Comparison of ENCODE assay signal across 9 mouse cellular contexts in the genomic region with DNA sequence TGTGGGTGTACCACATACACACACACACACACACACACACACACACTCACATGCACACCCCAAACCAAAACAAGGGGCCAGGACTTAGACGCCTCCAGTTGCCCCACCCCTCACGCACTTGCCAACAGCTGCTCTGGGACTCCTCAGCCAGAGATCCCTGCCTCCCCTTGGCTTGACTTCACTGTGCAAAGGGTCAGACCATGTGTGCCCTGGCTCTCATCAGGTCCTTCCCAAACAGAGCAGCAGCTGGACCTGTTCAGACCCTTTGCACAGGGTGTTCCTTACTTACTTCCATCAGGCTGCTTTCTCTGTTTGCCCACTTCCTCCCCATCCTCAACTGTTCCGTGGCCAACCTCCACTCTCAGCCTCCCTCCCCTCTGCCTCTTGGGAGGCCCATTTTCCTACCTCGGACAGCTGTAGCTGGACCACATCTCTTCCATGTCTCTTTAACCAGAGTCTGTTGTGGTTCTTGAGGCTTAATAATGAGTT. TPM values are rescaled to one million over a fixed set of nuclear protein-coding genes. Genes with fewer than 3 reads are reported as not detected.
DNase-seq lines count a peak whose midpoint lies in the region; TF ChIP-seq lines count a peak whose summit lies in the region.
"Had no signal": no experiment of that assay in that cellular context is flagged by ENCODE, and none has a peak within 500 bp of the region (broad histone marks: within the 10 kb centered on the region; RNA-seq: fewer than 3 reads in every experiment).

No protein-coding gene starts in this region.

- intact Hi-C loops in heart, postnatal 14 days (cut with DNase I): no loop called here

- no peak overlapping the region for H3K4me3 ChIP-seq in midbrain, embryonic 10.5 days
- H3K4me3 ChIP-seq in cerebellum, adult 2 months (replicated peaks; ENCODE audit: insufficient read depth, low read depth, low read length): no peak overlapping the region

- peak; percentile 45 for DNase-seq in adrenal gland, adult 8-10 months
- no peak for DNase-seq in adrenal gland, postnatal 4 days (ENCODE audit: low spot score in 2 of 2)
- DNase-seq in adrenal gland, postnatal 25 days: peak; percentile 27
- DNase-seq in heart, postnatal 14 days: peak; percentile 82 to 83
- peak; percentile 41 for DNase-seq in ovary, postnatal 10 days (ENCODE audit: low spot score)
- no peak for DNase-seq in midbrain, embryonic 10.5 days (ENCODE audit: low spot score)
- DNase-seq in cerebellum, adult 2 months: no peak
- DNase-seq in layer of hippocampus, postnatal 14 days (ENCODE audit: low spot score in 2 of 2): no peak
- DNase-seq: cerebellum, postnatal 14 days had no signal

- H3K36me3 ChIP-seq in midbrain, embryonic 10.5 days: no peaks in the 10 kb centered on the region

- H3K9me3 ChIP-seq in midbrain, embryonic 10.5 days (replicated peaks): no peaks in the 10 kb centered on the region

- H3K27ac ChIP-seq in midbrain, embryonic 10.5 days (replicated peaks): no peak overlapping the region
- no peak overlapping the region for H3K27ac ChIP-seq in cerebellum, adult 2 months (ENCODE audit: insufficient read depth, low read length)

- H3K4me1 ChIP-seq in midbrain, embryonic 10.5 days: peaks cover 6% of the 10 kb centered on the region; the same call in 1 of the 2 replicates
- H3K4me1 ChIP-seq in cerebellum, adult 2 months (ENCODE audit: control insufficient read depth, insufficient read depth, low read length): no peaks in the 10 kb centered on the region

- 72% methylated on average over 4 of the region's 4 CpGs for WGBS in midbrain, embryonic 10.5 days
- 23% methylated on average over 4 of the region's 4 CpGs for WGBS in cerebellum, adult 2 months

- no peaks in the 10 kb centered on the region for H3K27me3 ChIP-seq in midbrain, embryonic 10.5 days (ENCODE audit: low read depth, poor library complexity, severe bottlenecking)
- no peaks in the 10 kb centered on the region for H3K27me3 ChIP-seq in cerebellum, adult 2 months (ENCODE audit: control insufficient read depth, insufficient read depth, low read length)

- no peak for TF ChIP-seq CTCF in cerebellum, adult 2 months (IDR thresholded peaks at IDR 0.05; ENCODE audit: borderline replicate concordance, insufficient read depth, low read depth, low read length)

- TF ChIP-seq POLR2A in cerebellum, adult 2 months (IDR thresholded peaks at IDR 0.05; ENCODE audit: borderline replicate concordance, insufficient read depth, low read length): no peak

RNA-seq across cellular contexts. Expression of a gene that starts 42.0 kb away (rescaled TPM):
- total RNA-seq in adrenal gland, adult 8-10 months (2022): 10 to 100 TPM; 56.2 to 98.7 (median 78.5) TPM
- total RNA-seq in adrenal gland, postnatal 4 days (2021): 10 to 100 TPM; 44.0 to 46.6 TPM
- 70.0 and 75.0 TPM in 2 replicates for total RNA-seq in adrenal gland, postnatal 25 days (2021)
- total RNA-seq in heart, postnatal 14 days (2021): 10 to 100 TPM; 24.8 to 27.3 TPM
- polyA plus RNA-seq in midbrain, embryonic 10.5 days (2016; fragmentation: Nextera tagmentation; extraction: Ambion mirVana): 10.2 and 16.1 TPM in 2 replicates
- 33.3 and 33.7 TPM in 2 replicates for polyA plus RNA-seq in cerebellum, adult 2 months (2012; rRNA removed)
- 10 to 100 TPM; 25.7 to 30.2 TPM for total RNA-seq in layer of hippocampus, postnatal 14 days (2021)

RNA-seq across cellular contexts. Expression of a gene that starts 49.9 kb away (rescaled TPM):
- 10 to 100 TPM in 1 of 4 experiments, 1 to 10 TPM in 3; 6.1 to 11.2 (median 7.7) TPM for total RNA-seq in adrenal gland, adult 8-10 months (2022)
- 10 to 100 TPM; 11.2 to 12.1 TPM for total RNA-seq in adrenal gland, postnatal 4 days (2021)
- total RNA-seq in adrenal gland, postnatal 25 days (2021): 7.3 and 9.0 TPM in 2 replicates
- 1 to 10 TPM; 2.8 to 3.1 TPM for total RNA-seq in heart, postnatal 14 days (2021)
- polyA plus RNA-seq in midbrain, embryonic 10.5 days (2016; fragmentation: Nextera tagmentation; extraction: Ambion mirVana): 8.7 and 9.1 TPM in 2 replicates
- 6.3 and 6.4 TPM in 2 replicates for polyA plus RNA-seq in cerebellum, adult 2 months (2012; rRNA removed)
- total RNA-seq in layer of hippocampus, postnatal 14 days (2021): 1 to 10 TPM; 7.8 to 8.9 TPM

RNA-seq across cellular contexts. Expression of a gene that starts 54.8 kb away (rescaled TPM):
- total RNA-seq in adrenal gland, adult 8-10 months (2022): 100 to 1,000 TPM in 1 of 4 experiments, 10 to 100 TPM in 3; 21.3 to 114 (median 48.7) TPM
- 10 to 100 TPM; 39.0 to 45.2 TPM for total RNA-seq in adrenal gland, postnatal 4 days (2021)
- 35.5 and 44.3 TPM in 2 replicates for total RNA-seq in adrenal gland, postnatal 25 days (2021)
- total RNA-seq in heart, postnatal 14 days (2021): 100 to 1,000 TPM; 108 to 149 TPM
- polyA plus RNA-seq in midbrain, embryonic 10.5 days (2016; fragmentation: Nextera tagmentation; extraction: Ambion mirVana): 5.2 and 7.6 TPM in 2 replicates
- 7.1 and 9.5 TPM in 2 replicates for polyA plus RNA-seq in cerebellum, adult 2 months (2012; rRNA removed)
- total RNA-seq in layer of hippocampus, postnatal 14 days (2021): 10 to 100 TPM; 11.5 to 12.5 TPM

Comparison
In these comparisons a context has a peak if more than half of its experiments do, and no peak if none do; other contexts are left out.
1. DNase-seq: peak in adrenal gland, adult 8-10 months (single experiment), adrenal gland, postnatal 25 days (single experiment), heart, postnatal 14 days (2 of 2) and ovary, postnatal 10 days (single experiment); none in adrenal gland, postnatal 4 days (0 of 2), midbrain, embryonic 10.5 days (single experiment), cerebellum, adult 2 months (0 of 2) and layer of hippocampus, postnatal 14 days (0 of 2).